17 mouse cellular contexts compared by ENCODE assay signal in genomic region chr5:123010806-123011205, GRCm38 (mm10). TPM values are rescaled to one million over a fixed set of nuclear protein-coding genes. Genes with fewer than 3 reads are reported as not detected.
DNase-seq lines count a peak whose midpoint lies in the region; TF ChIP-seq lines count a peak whose summit lies in the region.
"Had no signal": no experiment of that assay in that cellular context is flagged by ENCODE, and none has a peak within 500 bp of the region (broad histone marks: within the 10 kb centered on the region; RNA-seq: fewer than 3 reads in every experiment).

No protein-coding gene starts in this region.

- intact Hi-C loops in heart, postnatal 10 days (cut with DNase I) = no loop called here

- H3K36me3 ChIP-seq in ES-Bruce4 (ENCODE audit: control insufficient read depth, insufficient read depth, low read length, poor library complexity, severe bottlenecking) = no peaks in the 10 kb centered on the region
- H3K36me3 ChIP-seq: G1E; heart, embryonic 15.5 days; neural tube, embryonic 12.5 days had no signal

- TF ChIP-seq POLR2A in lung, adult 2 months (IDR thresholded peaks at IDR 0.05; ENCODE audit: borderline replicate concordance, extremely low read depth, low read depth, low read length) = no peak
- TF ChIP-seq POLR2A in ES-Bruce4 (IDR thresholded peaks at IDR 0.05; ENCODE audit: insufficient read depth, low read length) = no peak

- peaks cover 8% of the 10 kb centered on the region for H3K4me1 ChIP-seq in lung, adult 2 months (ENCODE audit: control insufficient read depth, insufficient read depth, low read length)
- peaks cover 2% of the 10 kb centered on the region for H3K4me1 ChIP-seq in ES-Bruce4 (ENCODE audit: control insufficient read depth, insufficient read depth, low read length)

- DNase-seq in heart, adult 11 months = peak; percentile 83
- no peak for DNase-seq in heart, postnatal 10 days
- no peak for DNase-seq in lung, adult 2 months
- DNase-seq in lung, postnatal 4 days = no peak
- peak; percentile 65 for DNase-seq in induced T-regulatory cell, adult 2 months (ENCODE audit: low read depth)
- no peak for DNase-seq in neural tube, embryonic 10.5 days (ENCODE audit: extremely low spot score, low spot score)
- DNase-seq in heart, adult 9 months (ENCODE audit: low spot score in 2 of 2) = no peak
- DNase-seq: embryo, embryonic 11 days; gastrocnemius, postnatal 10 days; kidney, postnatal 4 days had no signal

- TF ChIP-seq CTCF in lung, adult 2 months (IDR thresholded peaks at IDR 0.05; ENCODE audit: insufficient read depth, low read length) = 0 out of 2 replicates have a peak, but pooled peaks have one; percentile 28
- TF ChIP-seq CTCF in ES-Bruce4 (IDR thresholded peaks at IDR 0.05; ENCODE audit: low read depth, low read length) = peak; percentile 53

- no peaks in the 10 kb centered on the region for H3K9me3 ChIP-seq in ES-Bruce4 (replicated peaks; ENCODE audit: control insufficient read depth, insufficient read depth, low read length, poor library complexity, severe bottlenecking)
- H3K9me3 ChIP-seq: G1E; heart, embryonic 15.5 days; neural tube, embryonic 12.5 days had no signal

- H3K27me3 ChIP-seq in ES-Bruce4 (ENCODE audit: control insufficient read depth, insufficient read depth, low read length, poor library complexity, severe bottlenecking) = no peaks in the 10 kb centered on the region
- H3K27me3 ChIP-seq: heart, embryonic 15.5 days; neural tube, embryonic 12.5 days had no signal

- H3K9ac ChIP-seq in ES-Bruce4 (ENCODE audit: low read depth, poor library complexity, severe bottlenecking) = no peak overlapping the region
- H3K9ac ChIP-seq: heart, embryonic 15.5 days; neural tube, embryonic 12.5 days had no signal

- TF ChIP-seq EP300 in ES-Bruce4 (IDR thresholded peaks at IDR 0.05; ENCODE audit: insufficient read depth, low read depth, low read length) = no peak

- no peak overlapping the region for H3K4me3 ChIP-seq in lung, adult 2 months (replicated peaks; ENCODE audit: extremely low read depth, low read depth, low read length)
- H3K4me3 ChIP-seq in ES-Bruce4 (ENCODE audit: low read depth, low read length) = no peak overlapping the region
- H3K4me3 ChIP-seq: heart, embryonic 15.5 days; neural tube, embryonic 12.5 days had no signal

- no peak overlapping the region for H3K27ac ChIP-seq in ES-Bruce4 (ENCODE audit: insufficient read depth, low read length)
- H3K27ac ChIP-seq: heart, embryonic 15.5 days; neural tube, embryonic 12.5 days had no signal

- 89% methylated on average over 6 of the region's 6 CpGs for WGBS in lung, adult 2 months

RNA-seq across cellular contexts. Expression of gene Orai1, which starts 4.1 kb away (rescaled TPM):
- total RNA-seq in heart, postnatal 10 days (2021) = 10 to 100 TPM; 18.7 to 20.2 TPM
- polyA plus RNA-seq in lung, adult 2 months (2012; rRNA removed) = 113 and 137 TPM in 2 replicates
- polyA plus RNA-seq in ES-Bruce4 (2011; ENCODE audit: insufficient read depth, insufficient read length, low read depth, missing spikeins) = 12.7 and 13.3 TPM in 2 replicates

RNA-seq across cellular contexts. Expression of gene Kdm2b, which starts 21.2 kb away (rescaled TPM):
- 10 to 100 TPM; 23.1 to 23.3 TPM for total RNA-seq in heart, postnatal 10 days (2021)
- polyA plus RNA-seq in lung, adult 2 months (2012; rRNA removed) = 16.6 and 20.1 TPM in 2 replicates
- polyA plus RNA-seq in ES-Bruce4 (2011; ENCODE audit: insufficient read depth, insufficient read length, low read depth, missing spikeins) = 50.3 and 56.8 TPM in 2 replicates

RNA-seq across cellular contexts. Expression of gene Morn3, which starts 36.0 kb away (rescaled TPM):
- total RNA-seq in heart, postnatal 10 days (2021) = not detected
- polyA plus RNA-seq in lung, adult 2 months (2012; rRNA removed) = 0.77 and 2.9 TPM in 2 replicates
- not detected in 2 replicates for polyA plus RNA-seq in ES-Bruce4 (2011; ENCODE audit: insufficient read depth, insufficient read length, low read depth, missing spikeins)
- total RNA-seq: G1E; gastrocnemius, postnatal 10 days; left cerebral cortex, postnatal 14 days had no signal
- polyA plus RNA-seq: G1E; heart, embryonic 15.5 days; liver, embryonic 16.5 days; midbrain, embryonic 11.5 days; neural tube, embryonic 12.5 days had no signal

RNA-seq across cellular contexts. Expression of gene Tmem120b, which starts 57.4 kb away (rescaled TPM):
- total RNA-seq in heart, postnatal 10 days (2021) = 10 to 100 TPM; 11.1 to 11.7 TPM
- 10.4 and 12.1 TPM in 2 replicates for polyA plus RNA-seq in lung, adult 2 months (2012; rRNA removed)
- 8.9 and 9.1 TPM in 2 replicates for polyA plus RNA-seq in ES-Bruce4 (2011; ENCODE audit: insufficient read depth, insufficient read length, low read depth, missing spikeins)

Comparison
In these comparisons a context has a peak if more than half of its experiments do, and no peak if none do; other contexts are left out.
1. DNase-seq: peak in heart, adult 11 months (single experiment) and induced T-regulatory cell, adult 2 months (single experiment); none in heart, postnatal 10 days (0 of 2), lung, adult 2 months (single experiment), lung, postnatal 4 days (0 of 2), neural tube, embryonic 10.5 days (single experiment) and heart, adult 9 months (0 of 2).